Mouse (Mus musculus) telencephalon, adult 2 months (tissue): ENCODE measurements around the gene Tbkbp1.
"Not testable (repeated sequence)": the region's sequence is repeated elsewhere in the genome, so short reads cannot be mapped to it uniquely, and the experiment has no call there.

Experiments
- DNase-seq: peaks from one replicate; pipeline ENCODE4 v3.0.0-alpha.2; 2011; ENCODE audit warnings: low read depth, low spot score

The Tbkbp1 gene

GRCm38 (mm10) chr11:97151343-97151801, at the start of gene Tbkbp1:
TSS of gene Tbkbp1 (minus strand) at chr11:97151495.
- DNase-seq = no peak

- no peak for DNase-seq
Measured at GRCm38 (mm10) chr11:97199519-97199918, 48.2 kb upstream of the Tbkbp1 start.

GRCm38 (mm10) chr11:97198601-97199000, 47.3 kb upstream of the Tbkbp1 start:
- no peak for DNase-seq

GRCm38 (mm10) chr11:97197021-97197420, 45.7 kb upstream of the Tbkbp1 start:
- DNase-seq = no peak

- DNase-seq = no peak
Measured at GRCm38 (mm10) chr11:97196541-97196940, 45.2 kb upstream of the Tbkbp1 start.

GRCm38 (mm10) chr11:97192621-97192951, 41.3 kb upstream of the Tbkbp1 start:
- no peak for DNase-seq

GRCm38 (mm10) chr11:97191915-97192620, 40.8 kb upstream of the Tbkbp1 start:
- no peak for DNase-seq

- no peak for DNase-seq
Measured at GRCm38 (mm10) chr11:97190992-97191391, 39.7 kb upstream of the Tbkbp1 start.

GRCm38 (mm10) chr11:97189645-97190044, 38.4 kb upstream of the Tbkbp1 start:
- not testable (repeated sequence) for DNase-seq

GRCm38 (mm10) chr11:97189231-97189630, 37.9 kb upstream of the Tbkbp1 start:
- DNase-seq = no peak

GRCm38 (mm10) chr11:97188643-97188955, 37.3 kb upstream of the Tbkbp1 start:
- no peak for DNase-seq

GRCm38 (mm10) chr11:97187764-97188642, 36.7 kb upstream of the Tbkbp1 start, which contains the start of gene Kpnb1:
TSS of gene Kpnb1 (minus strand) at chr11:97187881.
- DNase-seq = peak; percentile 99

GRCm38 (mm10) chr11:97186947-97187763, 35.9 kb upstream of the Tbkbp1 start:
- DNase-seq = peak; percentile 93

- DNase-seq = no peak
Measured at GRCm38 (mm10) chr11:97185704-97186614, 34.7 kb upstream of the Tbkbp1 start.

- DNase-seq = no peak
Measured at GRCm38 (mm10) chr11:97184875-97185274, 33.6 kb upstream of the Tbkbp1 start.

GRCm38 (mm10) chr11:97182446-97182845, 31.2 kb upstream of the Tbkbp1 start:
- DNase-seq = no peak

- no peak for DNase-seq
Measured at GRCm38 (mm10) chr11:97181061-97181460, 29.8 kb upstream of the Tbkbp1 start.

GRCm38 (mm10) chr11:97178198-97178597, 26.9 kb upstream of the Tbkbp1 start:
- no peak for DNase-seq

GRCm38 (mm10) chr11:97176851-97177250, 25.6 kb upstream of the Tbkbp1 start:
- DNase-seq = no peak

GRCm38 (mm10) chr11:97175499-97175898, 24.2 kb upstream of the Tbkbp1 start:
- peak; percentile 65 for DNase-seq

- no peak for DNase-seq
Measured at GRCm38 (mm10) chr11:97160341-97160740, 9.0 kb upstream of the Tbkbp1 start.
